Mouse (Mus musculus) limb, embryonic 11.5 days (tissue): ENCODE data around the gene Adgrl3. TPM values are rescaled to one million over a fixed set of nuclear protein-coding genes. Genes with fewer than 3 reads are reported as not detected.

Source experiments
- ATAC-seq: fragments of 200-750 bp; cut with Nextera tagmentation; 2 replicates; pipeline ENCODE4 v1.8.0; 2017; ENCODE audit warnings: low read depth; ENCODE audit not compliant: insufficient number of reproducible peaks, low FRiP score, low TSS enrichment
- DNase-seq: peaks from one replicate; pipeline ENCODE4 v3.0.0-alpha.2; 2015; ENCODE audit warnings: low spot score
- H3K27ac ChIP-seq: fragments of 300-500 bp; sonication (generic); replicated peaks from 2 replicates; pipeline ENCODE4 v1.5.1; 2014; ENCODE audit warnings: low read depth, mild to moderate bottlenecking, low read length
- H3K27me3 ChIP-seq: fragments of 300-500 bp; sonication (generic); 2 replicates; pipeline ENCODE4 v1.6.1; 2014; ENCODE audit warnings: mild to moderate bottlenecking, low read length, mixed read lengths; ENCODE audit not compliant: control insufficient read depth, insufficient read depth
- H3K36me3 ChIP-seq: fragments of 300-500 bp; sonication (generic); 2 replicates; pipeline ENCODE4 v1.6.1; 2014; ENCODE audit warnings: mild to moderate bottlenecking, low read length, moderate library complexity, mixed read lengths; ENCODE audit not compliant: control insufficient read depth, insufficient read depth
- H3K4me1 ChIP-seq: fragments of 300-500 bp; sonication (generic); 2 replicates; pipeline ENCODE4 v1.6.1; 2014; ENCODE audit warnings: low read length, mixed read lengths; ENCODE audit not compliant: control insufficient read depth, insufficient read depth
- H3K4me2 ChIP-seq: fragments of 300-500 bp; sonication (generic); 2 replicates; pipeline ENCODE4 v1.6.1; 2014; ENCODE audit warnings: low read depth, mild to moderate bottlenecking, moderate library complexity; ENCODE audit not compliant: severe bottlenecking
- H3K4me3 ChIP-seq: fragments of 300-500 bp; sonication (generic); 2 replicates; pipeline ENCODE4 v1.5.1; 2014; ENCODE audit warnings: low read depth, low read length
- H3K9ac ChIP-seq: fragments of 300-500 bp; sonication (generic); 2 replicates; pipeline ENCODE4 v1.6.1; 2014; ENCODE audit warnings: mild to moderate bottlenecking, low read length
- H3K9me3 ChIP-seq: fragments of 300-500 bp; sonication (generic); 2 replicates; pipeline ENCODE4 v1.6.1; 2016; ENCODE audit warnings: low read length; ENCODE audit not compliant: control insufficient read depth
- WGBS: fragments of 180-500 bp; shearing (Covaris S2); extraction: QIAGEN DNeasy Blood & Tissue Kit; methylation state at CpG from one replicate; pipeline ENCODE4 v1.1.7; 2014; 5-methylcytosine and 5-hydroxymethylcytosine counted together
- microRNA-seq: library from miRNA; unstranded; fragments of <30 nt; microRNA quantifications from one replicate; pipeline ENCODE4, GENCODE M21; 2016
- polyA plus RNA-seq: library from polyadenylated mRNA; unstranded; fragments of >200 nt; fragmentation: Nextera tagmentation; extraction: Ambion mirVana; gene quantifications from 2 replicates; pipeline ENCODE4 v1.2.1, GENCODE M21; 2014

Adgrl3 gene
- polyA plus RNA-seq, 1 experiment from 2014 or later = 23.9 TPM

GRCm38 (mm10) chr5:81870336-81870735 lies 850.4 kb downstream of the Adgrl3 start:
- Histone ChIP-seq H3K27me3 (no peaks in the 10 kb centered on the region), H3K27ac (no peak overlapping the region), H3K9me3 (no peaks in the 10 kb centered on the region), H3K4me1 (no peaks in the 10 kb centered on the region), H3K4me2 (no peak overlapping the region), H3K4me3 (no peak overlapping the region), H3K9ac (no peak overlapping the region), H3K36me3 (no peaks in the 10 kb centered on the region)
- WGBS = 91% methylated on average over 6 of the region's 6 CpGs
- no peak for DNase-seq
- no peak for ATAC-seq

Small RNA genes within 50 kb of the gene (microRNA-seq; reads per million reads assigned to microRNA genes)
- not detected for gene Gm22048
